ENCODE assay signal across 6 mouse cellular contexts in the genomic region with DNA sequence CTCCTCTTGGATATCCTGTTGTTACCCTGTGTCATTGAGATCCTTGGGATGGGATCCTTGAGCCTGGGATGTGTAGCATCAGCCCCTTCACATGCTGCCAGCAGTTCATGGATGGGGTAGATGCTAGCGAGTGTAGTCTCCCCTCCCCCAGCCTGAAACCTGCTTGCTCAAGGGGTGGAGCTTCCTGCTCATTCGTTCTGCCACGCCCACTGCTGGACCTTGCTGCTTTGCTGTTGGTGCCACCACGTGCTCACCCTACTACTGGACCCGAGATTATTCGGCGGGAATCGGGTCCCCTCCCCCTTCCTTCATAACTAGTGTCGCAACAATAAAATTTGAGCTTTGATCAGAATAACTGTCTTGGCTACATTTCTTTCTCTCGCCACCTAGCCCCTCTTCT. TPM values are rescaled to one million over a fixed set of nuclear protein-coding genes. Genes with fewer than 3 reads are reported as not detected.
DNase-seq lines count a peak whose midpoint lies in the region.

No protein-coding gene starts in this region.

- peak; percentile 33 for DNase-seq in R1 (ENCODE audit: low read depth, low spot score)
- DNase-seq in adrenal gland, adult 2 months: peak; percentile 9
- DNase-seq in heart, adult 11 months: peak; percentile 90
- peak; percentile 15 for DNase-seq in kidney, adult 18-20 months
- peak; percentile 24 to 54 for DNase-seq in kidney, adult 8-10 months
- DNase-seq in kidney, postnatal 36 days: peak; percentile 11 to 27

RNA-seq across cellular contexts. Expression of gene Cdkn3, which starts 6.0 kb away (rescaled TPM):
- 1 to 10 TPM; 1.2 to 2.1 TPM for total RNA-seq in adrenal gland, adult 2 months (2021)
- polyA plus RNA-seq in adrenal gland, adult 2 months (2012; rRNA removed): 0.20 TPM in 1 of 2 replicates, not detected in the other

RNA-seq across cellular contexts. Expression of gene Cnih1, which starts 33.8 kb away (rescaled TPM):
- total RNA-seq in adrenal gland, adult 2 months (2021): 100 to 1,000 TPM; 116 to 121 TPM
- polyA plus RNA-seq in adrenal gland, adult 2 months (2012; rRNA removed): 163 and 178 TPM in 2 replicates

Comparison
In these comparisons a context has a peak if more than half of its experiments do, and no peak if none do; other contexts are left out.
1. Peak in every context shown above with its lines: DNase-seq.
2. DNase-seq: peak in every context shown above with its lines; median percentile 90 in heart, adult 11 months; 39 in kidney, adult 8-10 months; 33 in R1; 19 in kidney, postnatal 36 days; 15 in kidney, adult 18-20 months; 9 in adrenal gland, adult 2 months.